Mouse (Mus musculus) ES-E14 (cell line): ENCODE results near the gene Fam19a5.

Experiments
- CHD2 ChIP-seq: IDR thresholded peaks from 2 replicates; pipeline ENCODE4 v1.6.1; 2014; ENCODE audit warnings: mild to moderate bottlenecking, low read depth, low read length, inconsistent platforms
- HCFC1 ChIP-seq: IDR thresholded peaks from 2 replicates; pipeline ENCODE4 v1.6.1; 2012; ENCODE audit warnings: low read length, inconsistent platforms, borderline replicate concordance; ENCODE audit not compliant: insufficient read depth
- ZC3H11A ChIP-seq: IDR thresholded peaks from 2 replicates; pipeline ENCODE4 v1.6.1; 2012; ENCODE audit warnings: low read depth, mild to moderate bottlenecking, inconsistent platforms, low read length, borderline replicate concordance
- ZNF384 ChIP-seq: IDR thresholded peaks from 2 replicates; pipeline ENCODE4 v1.6.1; 2012; ENCODE audit warnings: low read depth, low read length, inconsistent platforms

DNA sequence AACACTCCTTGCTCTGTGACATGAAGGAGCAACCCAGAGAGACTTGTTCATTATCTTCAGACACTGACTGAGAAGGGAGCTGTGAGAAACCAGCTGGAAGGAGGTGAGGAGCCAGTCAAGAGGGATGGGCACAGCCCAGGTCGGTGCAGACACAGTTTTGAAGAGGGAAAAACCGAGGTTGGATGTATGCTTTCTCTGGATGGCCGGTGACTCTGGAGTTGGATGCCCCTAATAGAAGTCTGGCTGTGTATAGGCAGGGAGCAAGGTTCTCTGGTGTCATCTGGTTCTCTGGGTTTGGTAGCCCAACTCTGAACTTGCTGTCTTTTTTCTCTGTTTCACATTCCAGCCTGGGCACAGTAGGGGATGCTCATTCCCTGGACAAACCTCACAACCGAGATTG lies 245.6 kb downstream of the Fam19a5 start:
- no peak for TF ChIP-seq ZC3H11A
- no peak for TF ChIP-seq CHD2
- no peak for TF ChIP-seq HCFC1
- TF ChIP-seq ZNF384 = no peak
